ENCODE assay signal across 18 mouse cellular contexts in genomic region chr19:17199059-17199458, GRCm38 (mm10).
DNase-seq lines count a peak whose midpoint lies in the region; ATAC-seq lines count a peak whose summit lies in the region.
"Had no signal": no experiment of that assay in that cellular context is flagged by ENCODE, and none has a peak within 500 bp of the region (broad histone marks: within the 10 kb centered on the region; RNA-seq: fewer than 3 reads in every experiment).

No protein-coding gene starts in this region.

- H3K9me3 ChIP-seq in midbrain, embryonic 13.5 days, result no peaks in the 10 kb centered on the region
- H3K9me3 ChIP-seq in midbrain, embryonic 16.5 days (replicated peaks; ENCODE audit: control insufficient read depth, low read length, poor library complexity, severe bottlenecking), result no peaks in the 10 kb centered on the region
- no peaks in the 10 kb centered on the region for H3K9me3 ChIP-seq in heart, embryonic 14.5 days (ENCODE audit: control insufficient read depth, low read length)
- no peaks in the 10 kb centered on the region for H3K9me3 ChIP-seq in stomach, embryonic 15.5 days
- H3K9me3 ChIP-seq: limb, embryonic 13.5 days had no signal

- no peak overlapping the region for H3K4me3 ChIP-seq in midbrain, embryonic 13.5 days (replicated peaks)
- no peak overlapping the region for H3K4me3 ChIP-seq in midbrain, embryonic 16.5 days (ENCODE audit: low read depth, low read length)
- no peak overlapping the region for H3K4me3 ChIP-seq in heart, embryonic 14.5 days (ENCODE audit: control insufficient read depth in 1 of 2, insufficient read depth in 1 of 2, low read depth in 1 of 2, low read length in 2 of 2)
- H3K4me3 ChIP-seq in stomach, embryonic 15.5 days (replicated peaks), result no peak overlapping the region
- H3K4me3 ChIP-seq: erythroblast, embryonic 14.5 days; left cerebral cortex, adult 2 months; limb, embryonic 13.5 days had no signal

- 49% methylated on average over 8 of the region's 8 CpGs for WGBS in midbrain, embryonic 13.5 days
- WGBS in midbrain, embryonic 16.5 days, result 38% methylated on average over 8 of the region's 8 CpGs
- WGBS in heart, embryonic 14.5 days, result 5% methylated on average over 8 of the region's 8 CpGs
- 32% methylated on average over 8 of the region's 8 CpGs for WGBS in stomach, embryonic 15.5 days

- ATAC-seq in midbrain, embryonic 13.5 days, result peak; percentile 60; the same call in 1 of the 2 replicates
- ATAC-seq in midbrain, embryonic 16.5 days, result no peak
- ATAC-seq in heart, embryonic 14.5 days (ENCODE audit: insufficient number of reproducible peaks, insufficient read depth, low FRiP score, low read depth), result peak; percentile 59; the same call in 1 of the 2 replicates
- ATAC-seq in stomach, embryonic 15.5 days (ENCODE audit: insufficient read depth, low FRiP score, low read depth), result peak; percentile 58; the same call in 1 of the 2 replicates
- ATAC-seq: hindbrain, embryonic 16.5 days had no signal

- no peak overlapping the region for H3K27ac ChIP-seq in midbrain, embryonic 13.5 days
- H3K27ac ChIP-seq in midbrain, embryonic 16.5 days (ENCODE audit: low read length), result no peak overlapping the region
- H3K27ac ChIP-seq in heart, embryonic 14.5 days (replicated peaks in 1 of 2; ENCODE audit: control insufficient read depth in 1 of 2, insufficient read depth in 1 of 2, low read depth in 2 of 2, low read length in 2 of 2), result peak overlapping the region in 1 of 2 experiments; percentile 1; a peak in 1 of 4 replicates
- H3K27ac ChIP-seq in stomach, embryonic 15.5 days, result no peak overlapping the region
- H3K27ac ChIP-seq: left cerebral cortex, adult 2 months; limb, embryonic 13.5 days had no signal

- peak; percentile 9 for DNase-seq in adrenal gland, postnatal 14 days
- no peak for DNase-seq in adrenal gland, postnatal 25 days
- no peak for DNase-seq in natural killer cell, adult 2 months (ENCODE audit: low spot score in 2 of 2)
- DNase-seq in left cerebral cortex, adult 18-20 months (ENCODE audit: low spot score in 2 of 2), result no peak
- DNase-seq: cerebellum, adult 11-12 months; gastrocnemius, postnatal 36 days; kidney, adult 2 months; kidney, postnatal 4 days; lung, embryonic 14.5 days; thymus, adult 2 months had no signal

- H3K9ac ChIP-seq in midbrain, embryonic 13.5 days (replicated peaks), result no peak overlapping the region
- no peak overlapping the region for H3K9ac ChIP-seq in midbrain, embryonic 16.5 days (ENCODE audit: low read depth, low read length)
- no peak overlapping the region for H3K9ac ChIP-seq in heart, embryonic 14.5 days (ENCODE audit: low read length)
- no peak overlapping the region for H3K9ac ChIP-seq in stomach, embryonic 15.5 days
- H3K9ac ChIP-seq: limb, embryonic 13.5 days; lung, embryonic 14.5 days had no signal

- no peaks in the 10 kb centered on the region for H3K27me3 ChIP-seq in midbrain, embryonic 13.5 days
- no peaks in the 10 kb centered on the region for H3K27me3 ChIP-seq in midbrain, embryonic 16.5 days (ENCODE audit: control insufficient read depth, insufficient read depth, low read depth, low read length)
- no peaks in the 10 kb centered on the region for H3K27me3 ChIP-seq in heart, embryonic 14.5 days (ENCODE audit: control insufficient read depth, insufficient read depth, low read length)
- no peaks in the 10 kb centered on the region for H3K27me3 ChIP-seq in stomach, embryonic 15.5 days (replicated peaks)
- H3K27me3 ChIP-seq: limb, embryonic 13.5 days had no signal

- no peaks in the 10 kb centered on the region for H3K4me1 ChIP-seq in midbrain, embryonic 13.5 days (replicated peaks)
- H3K4me1 ChIP-seq in midbrain, embryonic 16.5 days (ENCODE audit: control insufficient read depth, insufficient read depth, low read length), result no peaks in the 10 kb centered on the region
- H3K4me1 ChIP-seq in heart, embryonic 14.5 days (ENCODE audit: control insufficient read depth in 2 of 2, insufficient read depth in 2 of 2, low read length in 2 of 2), result peaks cover 6 to 11% of the 10 kb centered on the region in 2 experiments; a peak in 3 of 4 replicates
- no peaks in the 10 kb centered on the region for H3K4me1 ChIP-seq in stomach, embryonic 15.5 days
- H3K4me1 ChIP-seq: limb, embryonic 13.5 days had no signal

- no peaks in the 10 kb centered on the region for H3K36me3 ChIP-seq in midbrain, embryonic 13.5 days
- no peaks in the 10 kb centered on the region for H3K36me3 ChIP-seq in midbrain, embryonic 16.5 days (ENCODE audit: control insufficient read depth, insufficient read depth, low read length)
- no peaks in the 10 kb centered on the region for H3K36me3 ChIP-seq in heart, embryonic 14.5 days (ENCODE audit: control insufficient read depth, insufficient read depth, low read length)
- H3K36me3 ChIP-seq in stomach, embryonic 15.5 days, result no peaks in the 10 kb centered on the region
- H3K36me3 ChIP-seq: limb, embryonic 13.5 days had no signal

- no peak overlapping the region for H3K4me2 ChIP-seq in midbrain, embryonic 13.5 days (replicated peaks)
- no peak overlapping the region for H3K4me2 ChIP-seq in midbrain, embryonic 16.5 days (ENCODE audit: low read length)
- no peak overlapping the region for H3K4me2 ChIP-seq in heart, embryonic 14.5 days (ENCODE audit: low read length)
- H3K4me2 ChIP-seq in stomach, embryonic 15.5 days, result no peak overlapping the region
- H3K4me2 ChIP-seq: limb, embryonic 13.5 days; lung, embryonic 14.5 days had no signal
